Mouse (Mus musculus): ENCODE results near the gene Mapkap1. TPM values are rescaled to one million over a fixed set of nuclear protein-coding genes. Genes with fewer than 3 reads are reported as not detected.

Mapkap1 gene
- total and polyA plus RNA-seq, 3 experiments = 39.4 to 45.8 (median 40.7) TPM

- in situ Hi-C loops (cut with MboI; ENCODE audit: low pct_ligation_motif_present, low pct_unique_long_range_greater_than_20kb, low sequenced_read_pairs) (loop anchor here (10.0 to 25.0 kb wide), 2 partner anchors 655 to 877 kb away; no protein-coding TSS in a partner anchor), dilution Hi-C loops (cut with MboI; ENCODE audit: extremely low pct_ligation_motif_present, extremely low pct_unique_long_range_greater_than_20kb, low sequenced_read_pairs) (no loop called here)
- H3K4me2 ChIP-seq (ENCODE audit: insufficient read depth, low read depth, poor library complexity, severe bottlenecking) = peak overlapping the region; percentile 35; the same call in 1 of the 2 replicates
- peak; percentile 23 for DNase-seq (ENCODE audit: extremely low read depth)
- TF ChIP-seq IRF4 (IDR thresholded peaks at IDR 0.05; ENCODE audit: low read depth, low read length) (no peak), ELF1 (IDR thresholded peaks at IDR 0.05; ENCODE audit: low read depth, low read length) (no peak), CHD2 (IDR thresholded peaks at IDR 0.05; ENCODE audit: low read length) (no peak), E2F4 (IDR thresholded peaks at IDR 0.05; ENCODE audit: insufficient replicate concordance, low read depth, low read length) (no peak)
- H3K9ac ChIP-seq (ENCODE audit: insufficient read depth, low read depth) = no peak overlapping the region
- H3K27me3 ChIP-seq (replicated peaks) = no peaks in the 10 kb centered on the region
- H3K27ac ChIP-seq (ENCODE audit: insufficient read depth, low read depth) = no peak overlapping the region
- H3K79me2 ChIP-seq (replicated peaks; ENCODE audit: control insufficient read depth, extremely low read depth, insufficient read depth, poor library complexity, severe bottlenecking) = no peaks in the 10 kb centered on the region
- H3K4me3 ChIP-seq (replicated peaks in 1 of 3; ENCODE audit: low read depth in 2 of 3, low read length in 2 of 3, poor library complexity in 1 of 3) = no peak overlapping the region
- H3K36me3 ChIP-seq (replicated peaks in 1 of 2; ENCODE audit: control insufficient read depth in 1 of 2, insufficient read depth in 1 of 2, low read length in 1 of 2) = no peaks in the 10 kb centered on the region
- H3K4me1 ChIP-seq (ENCODE audit: control insufficient read depth in 1 of 2, insufficient read depth in 2 of 2) = peaks cover 4 to 7% of the 10 kb centered on the region in 2 experiments
- H3K9me3 ChIP-seq (replicated peaks; ENCODE audit: low read length) = no peaks in the 10 kb centered on the region
Measured at GRCm38 (mm10) chr2:34639725-34640124, 233.2 kb downstream of the Mapkap1 start.

- TF ChIP-seq SMC3 (IDR thresholded peaks at IDR 0.05; ENCODE audit: low read depth, low read length) = no peak
- TF ChIP-seq CTCF (conservative IDR thresholded peaks at IDR 0.05 in 1 of 2, IDR thresholded peaks at IDR 0.05 in 1 of 2; ENCODE audit: low read depth in 2 of 2, low read length in 2 of 2) = peak; percentile 71 to 82
- Histone ChIP-seq H3K36me3 (replicated peaks in 1 of 2; ENCODE audit: control insufficient read depth in 1 of 2, insufficient read depth in 1 of 2, low read length in 1 of 2) (no peaks in the 10 kb centered on the region), H3K27me3 (replicated peaks) (no peaks in the 10 kb centered on the region), H3K4me2 (ENCODE audit: insufficient read depth, low read depth, poor library complexity, severe bottlenecking) (no peak overlapping the region), H3K79me2 (replicated peaks; ENCODE audit: control insufficient read depth, extremely low read depth, insufficient read depth, poor library complexity, severe bottlenecking) (no peaks in the 10 kb centered on the region), H3K9ac (ENCODE audit: insufficient read depth, low read depth) (no peak overlapping the region), H3K4me3 (replicated peaks in 1 of 3; ENCODE audit: low read depth in 2 of 3, low read length in 2 of 3, poor library complexity in 1 of 3) (no peak overlapping the region), H3K9me3 (replicated peaks; ENCODE audit: low read length) (no peaks in the 10 kb centered on the region), H3K4me1 (ENCODE audit: control insufficient read depth in 1 of 2, insufficient read depth in 2 of 2) (peaks cover 4 to 13% of the 10 kb centered on the region in 2 experiments), H3K27ac (ENCODE audit: insufficient read depth, low read depth) (no peak overlapping the region)
- dilution Hi-C loops (cut with MboI; ENCODE audit: extremely low pct_ligation_motif_present, extremely low pct_unique_long_range_greater_than_20kb, low sequenced_read_pairs) = no loop called here
- in situ Hi-C loops (cut with MboI; ENCODE audit: low pct_ligation_motif_present, low pct_unique_long_range_greater_than_20kb, low sequenced_read_pairs) = loop anchor here (10.0 to 25.0 kb wide), 2 partner anchors 658 to 880 kb away; no protein-coding TSS in a partner anchor
- peak; percentile 70 for DNase-seq (ENCODE audit: extremely low read depth)
Measured at GRCm38 (mm10) chr2:34642351-34642750, 235.8 kb downstream of the Mapkap1 start.

- H3K79me2 ChIP-seq (replicated peaks; ENCODE audit: control insufficient read depth, extremely low read depth, insufficient read depth, poor library complexity, severe bottlenecking) = no peaks in the 10 kb centered on the region
- H3K27ac ChIP-seq (ENCODE audit: insufficient read depth, low read depth) = no peak overlapping the region
- no peak overlapping the region for H3K4me2 ChIP-seq (ENCODE audit: insufficient read depth, low read depth, poor library complexity, severe bottlenecking)
- H3K36me3 ChIP-seq (replicated peaks in 1 of 2; ENCODE audit: control insufficient read depth in 1 of 2, insufficient read depth in 1 of 2, low read length in 1 of 2) = no peaks in the 10 kb centered on the region
- dilution Hi-C loops (cut with MboI; ENCODE audit: extremely low pct_ligation_motif_present, extremely low pct_unique_long_range_greater_than_20kb, low sequenced_read_pairs) = no loop called here
- in situ Hi-C loops (cut with MboI; ENCODE audit: low pct_ligation_motif_present, low pct_unique_long_range_greater_than_20kb, low sequenced_read_pairs) = loop anchor here (10.0 to 25.0 kb wide), 2 partner anchors 660 to 883 kb away; no protein-coding TSS in a partner anchor
- H3K9ac ChIP-seq (ENCODE audit: insufficient read depth, low read depth) = no peak overlapping the region
- TF ChIP-seq CHD2 (IDR thresholded peaks at IDR 0.05; ENCODE audit: low read length) = no peak
- peak; percentile 44 to 64 for TF ChIP-seq CTCF (conservative IDR thresholded peaks at IDR 0.05 in 1 of 2, IDR thresholded peaks at IDR 0.05 in 1 of 2; ENCODE audit: low read depth in 2 of 2, low read length in 2 of 2)
- peak; percentile 32 for TF ChIP-seq SMC3 (IDR thresholded peaks at IDR 0.05; ENCODE audit: low read depth, low read length)
- TF ChIP-seq RAD21 (IDR thresholded peaks at IDR 0.05; ENCODE audit: low read depth, low read length) = peak; percentile 49
- peaks cover 0 to 6% of the 10 kb centered on the region in 2 experiments; a peak in 3 of 4 replicates for H3K4me1 ChIP-seq (ENCODE audit: control insufficient read depth in 1 of 2, insufficient read depth in 2 of 2)
- no peaks in the 10 kb centered on the region for H3K9me3 ChIP-seq (replicated peaks; ENCODE audit: low read length)
- DNase-seq (ENCODE audit: extremely low read depth) = peak; percentile 51
- H3K27me3 ChIP-seq (replicated peaks) = peaks cover 5% of the 10 kb centered on the region
- no peak overlapping the region for H3K4me3 ChIP-seq (replicated peaks in 1 of 3; ENCODE audit: low read depth in 2 of 3, low read length in 2 of 3, poor library complexity in 1 of 3)
Measured at GRCm38 (mm10) chr2:34644571-34645526, 238.3 kb downstream of the Mapkap1 start.

All from CH12.LX (cell line).